Mouse (Mus musculus) heart, postnatal 0 days (tissue): ENCODE data around the gene Kit.

Experiments used
- CTCF ChIP-seq: IDR thresholded peaks from 2 replicates; pipeline ENCODE4 v1.5.1; 2016; ENCODE audit warnings: antibody characterized with exemption, control low read depth, low read depth
- EP300 ChIP-seq: IDR thresholded peaks from 2 replicates; pipeline ENCODE4 v1.6.1; 2016; ENCODE audit warnings: antibody characterized with exemption, low read depth

GRCm38 (mm10) chr5:75647046-75647445, 72.3 kb downstream of the Kit start:
- TF ChIP-seq CTCF (no peak), EP300 (no peak)
